Mouse (Mus musculus): ENCODE results near the gene Lrpap1. TPM values are rescaled to one million over a fixed set of nuclear protein-coding genes. Genes with fewer than 3 reads are reported as not detected.

Lrpap1 gene
- polyA plus RNA-seq, 1 experiment from 2014 or later, result 47.7 TPM

GRCm38 (mm10) chr5:35042431-35043109 lies 63.0 kb downstream of the Lrpap1 start:
- no peak for TF ChIP-seq CTCF (IDR thresholded peaks at IDR 0.05; ENCODE audit: low read depth)
- no peaks in the 10 kb centered on the region for H3K4me1 ChIP-seq (replicated peaks; ENCODE audit: control insufficient read depth, insufficient read depth, low read length)
- no peak overlapping the region for H3K4me2 ChIP-seq (replicated peaks; ENCODE audit: low read depth)
- no peak overlapping the region for H3K9ac ChIP-seq (ENCODE audit: low read depth, low read length)
- no peaks in the 10 kb centered on the region for H3K36me3 ChIP-seq (ENCODE audit: control insufficient read depth, insufficient read depth)
- no peak overlapping the region for H3K4me3 ChIP-seq (ENCODE audit: low read depth, low read length)
- peak; percentile 1; the same call in 1 of the 2 replicates for ATAC-seq
- no peak overlapping the region for H3K27ac ChIP-seq (ENCODE audit: low read depth, low read length)
- WGBS, result 65% methylated on average over 10 of the region's 10 CpGs
- H3K9me3 ChIP-seq (ENCODE audit: control insufficient read depth), result no peaks in the 10 kb centered on the region
- no peaks in the 10 kb centered on the region for H3K27me3 ChIP-seq (replicated peaks; ENCODE audit: control insufficient read depth, insufficient read depth, low read length)

Other genes starting within 250 kb of the Lrpap1 start
- gene Msantd1, start 197.8 kb downstream of the Lrpap1 start, polyA plus RNA-seq (2015; fragmentation: Nextera tagmentation; extraction: Ambion mirVana), result 0.29 and 0.51 TPM in 2 replicates
- 4.1 and 4.7 TPM in 2 replicates for gene Rgs12, start 156.3 kb downstream of the Lrpap1 start, polyA plus RNA-seq (2015; fragmentation: Nextera tagmentation; extraction: Ambion mirVana)
- gene Hgfac, start 64.3 kb downstream of the Lrpap1 start, polyA plus RNA-seq (2015; fragmentation: Nextera tagmentation; extraction: Ambion mirVana), result 8.2 and 10.5 TPM in 2 replicates
- 0.33 and 0.50 TPM in 2 replicates for gene Dok7, start 49.0 kb downstream of the Lrpap1 start, polyA plus RNA-seq (2015; fragmentation: Nextera tagmentation; extraction: Ambion mirVana)
- 0.13 TPM in 2 replicates for gene Adra2c, start 172.6 kb upstream of the Lrpap1 start, polyA plus RNA-seq (2015; fragmentation: Nextera tagmentation; extraction: Ambion mirVana)